Mouse (Mus musculus) midbrain, embryonic 12.5 days (tissue): ENCODE measurements at regions not wholly inside any gene's neighbourhood (a gene's known extent, or its start where the extent isn't known, plus 50 kb on each side); places are given as distances from the start of the nearest gene placed in this dataset.

Experiments
- ATAC-seq: fragments of 200-750 bp; cut with Nextera tagmentation; 2 replicates; pipeline ENCODE4 v1.8.0; 2017; ENCODE audit warnings: low read depth, moderate TSS enrichment, moderate library complexity; ENCODE audit not compliant: low FRiP score
- H3K27ac ChIP-seq: fragments of 300-500 bp; sonication (generic); replicated peaks from 2 replicates; pipeline ENCODE4 v1.5.1; 2016; ENCODE audit warnings: mild to moderate bottlenecking
- H3K27me3 ChIP-seq: fragments of 300-500 bp; sonication (generic); 2 replicates; pipeline ENCODE4 v1.6.1; 2016; ENCODE audit warnings: mild to moderate bottlenecking
- H3K36me3 ChIP-seq: fragments of 300-500 bp; sonication (generic); 2 replicates; pipeline ENCODE4 v1.6.1; 2016
- H3K4me1 ChIP-seq: fragments of 300-500 bp; sonication (generic); 2 replicates; pipeline ENCODE4 v1.6.1; 2016
- H3K4me2 ChIP-seq: fragments of 300-500 bp; sonication (generic); replicated peaks from 2 replicates; pipeline ENCODE4 v1.6.1; 2016; ENCODE audit warnings: mild to moderate bottlenecking, moderate library complexity
- H3K4me3 ChIP-seq: fragments of 300-500 bp; sonication (generic); 2 replicates; pipeline ENCODE4 v1.5.1; 2016; ENCODE audit warnings: mild to moderate bottlenecking
- H3K9ac ChIP-seq: fragments of 300-500 bp; sonication (generic); replicated peaks from 2 replicates; pipeline ENCODE4 v1.6.1; 2016; ENCODE audit warnings: mild to moderate bottlenecking, moderate library complexity
- H3K9me3 ChIP-seq: fragments of 300-500 bp; sonication (generic); 2 replicates; pipeline ENCODE4 v1.6.1; 2016; ENCODE audit warnings: mild to moderate bottlenecking
- WGBS: fragments of 180-500 bp; shearing (Covaris S2); methylation state at CpG from one replicate; pipeline ENCODE4 v1.1.7; 2016; 5-methylcytosine and 5-hydroxymethylcytosine counted together

DNA sequence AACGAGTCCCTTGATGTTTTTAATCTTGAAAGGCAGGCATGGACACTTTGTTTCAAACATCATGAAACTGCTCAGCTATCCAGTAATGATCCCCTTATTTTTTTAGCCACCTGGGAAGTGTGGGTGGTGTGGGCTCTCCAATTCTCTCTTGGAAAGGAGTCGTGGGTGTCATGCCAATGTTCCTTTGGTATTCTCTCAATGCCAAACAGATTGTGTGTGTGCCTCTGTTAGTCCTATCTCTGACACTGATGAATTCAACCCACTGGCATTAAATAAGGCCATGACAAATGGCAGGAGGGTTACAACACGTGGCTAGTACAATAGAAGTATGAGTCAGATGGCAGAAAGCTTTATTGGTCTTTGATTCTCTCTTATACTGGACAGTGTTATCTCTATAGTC lies 74.0 kb upstream of the Naf1 start:
- Histone ChIP-seq H3K27me3 (no peaks in the 10 kb centered on the region), H3K4me3 (no peak overlapping the region), H3K36me3 (no peaks in the 10 kb centered on the region), H3K9me3 (no peaks in the 10 kb centered on the region), H3K9ac (no peak overlapping the region), H3K27ac (no peak overlapping the region), H3K4me1 (no peaks in the 10 kb centered on the region), H3K4me2 (no peak overlapping the region)
- WGBS: 69% methylated on average over 3 of the region's 3 CpGs
- ATAC-seq: no peak
